Mouse (Mus musculus) small intestine, adult 2 months (tissue): ENCODE results near the gene Bach2.

Experiments
- CTCF ChIP-seq: fragments of 200-500 bp; IDR thresholded peaks from 2 replicates; pipeline ENCODE4 v1.5.1; 2012; ENCODE audit warnings: low read depth, mild to moderate bottlenecking, control low read depth, inconsistent platforms, low read length, moderate library complexity, mixed read lengths; ENCODE audit not compliant: insufficient replicate concordance, insufficient read length; ENCODE audit errors: extremely low read depth
- POLR2A ChIP-seq: fragments of 200-500 bp; IDR thresholded peaks from 2 replicates; pipeline ENCODE4 v1.6.1; 2012; ENCODE audit warnings: low read depth, mild to moderate bottlenecking, control low read depth, inconsistent platforms, low read length, moderate library complexity

DNA sequence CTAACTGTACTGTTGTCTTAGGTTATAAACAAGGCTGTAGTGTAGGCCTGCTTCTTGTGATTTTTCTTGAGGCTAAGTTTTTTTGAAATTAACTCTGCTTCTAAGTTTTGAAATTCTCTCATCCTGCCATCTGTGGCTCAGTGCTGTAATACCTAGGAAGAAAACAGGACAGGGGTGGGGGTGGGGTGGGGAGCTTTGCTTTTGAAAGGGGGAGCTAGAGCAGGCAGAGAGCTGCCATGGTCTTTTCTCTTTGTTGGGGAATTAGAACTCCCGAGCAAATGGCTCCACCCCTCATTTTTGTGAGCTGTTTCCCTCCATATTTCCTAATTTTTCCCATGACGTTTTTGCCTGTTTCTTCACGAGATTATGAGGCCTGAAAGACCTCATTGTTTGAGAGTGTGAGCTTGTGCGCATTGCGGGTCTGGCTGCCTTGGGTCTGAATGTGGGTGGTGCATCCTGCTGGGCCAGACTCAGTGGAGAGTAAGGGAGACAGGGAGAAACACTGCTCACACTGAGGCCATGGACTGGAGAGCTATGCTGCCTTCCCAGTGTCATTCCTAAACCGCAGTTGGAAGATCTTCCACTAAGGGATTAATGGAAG, 58.6 kb downstream of the Bach2 start:
- no peak for TF ChIP-seq CTCF
- no peak for TF ChIP-seq POLR2A
